Mouse (Mus musculus) heart, embryonic 16.5 days (tissue): ENCODE data around the gene Atp5k. TPM values are rescaled to one million over a fixed set of nuclear protein-coding genes. Genes with fewer than 3 reads are reported as not detected.
A peak's percentile ranks its signal among the peaks of the same experiment; 100 is the strongest.

Experiments used
- ATAC-seq: fragments of 200-750 bp; cut with Nextera tagmentation; replicated peaks from 2 replicates; pipeline ENCODE4 v1.8.0; 2017; ENCODE audit warnings: moderate number of reproducible peaks; ENCODE audit not compliant: insufficient read depth, low FRiP score; ENCODE audit errors: extremely low read depth
- H3K27ac ChIP-seq: fragments of 300-500 bp; sonication (generic); 2 replicates; pipeline ENCODE4 v1.5.1; 2014; ENCODE audit warnings: mild to moderate bottlenecking, low read length, control low read depth, moderate library complexity
- H3K27me3 ChIP-seq: fragments of 300-500 bp; sonication (generic); 2 replicates; pipeline ENCODE4 v1.6.1; 2014; ENCODE audit warnings: low read length, mixed read lengths; ENCODE audit not compliant: control insufficient read depth, insufficient read depth
- H3K36me3 ChIP-seq: fragments of 300-500 bp; sonication (generic); 2 replicates; pipeline ENCODE4 v1.6.1; 2014; ENCODE audit not compliant: control insufficient read depth, insufficient read depth
- H3K4me1 ChIP-seq: fragments of 300-500 bp; sonication (generic); 2 replicates; pipeline ENCODE4 v1.6.1; 2014; ENCODE audit warnings: low read length, mixed read lengths; ENCODE audit not compliant: control insufficient read depth, insufficient read depth
- H3K4me2 ChIP-seq: fragments of 300-500 bp; sonication (generic); 2 replicates; pipeline ENCODE4 v1.6.1; 2014; ENCODE audit warnings: low read depth, mild to moderate bottlenecking, control low read depth, low read length
- H3K4me3 ChIP-seq: fragments of 300-500 bp; sonication (generic); 2 replicates; pipeline ENCODE4 v1.5.1; 2014; ENCODE audit warnings: mild to moderate bottlenecking, control low read depth, low read length
- H3K9ac ChIP-seq: fragments of 300-500 bp; sonication (generic); 2 replicates; pipeline ENCODE4 v1.6.1; 2014; ENCODE audit warnings: low read length, control low read depth
- H3K9me3 ChIP-seq: fragments of 300-500 bp; sonication (generic); replicated peaks from 2 replicates; pipeline ENCODE4 v1.6.1; 2016; ENCODE audit warnings: low read length; ENCODE audit not compliant: control insufficient read depth
- WGBS: fragments of 180-500 bp; shearing (Covaris S2); extraction: QIAGEN DNeasy Blood & Tissue Kit; methylation state at CpG from one replicate; pipeline ENCODE4 v1.1.7; 2014; 5-methylcytosine and 5-hydroxymethylcytosine counted together
- polyA plus RNA-seq: library from polyadenylated mRNA; unstranded; fragments of >200 nt; fragmentation: Nextera tagmentation; extraction: Ambion mirVana; gene quantifications from 2 replicates; pipeline ENCODE4 v1.2.1, GENCODE M21; 2015

Gene Atp5k
- polyA plus RNA-seq, result 740 and 758 TPM in 2 replicates

DNA sequence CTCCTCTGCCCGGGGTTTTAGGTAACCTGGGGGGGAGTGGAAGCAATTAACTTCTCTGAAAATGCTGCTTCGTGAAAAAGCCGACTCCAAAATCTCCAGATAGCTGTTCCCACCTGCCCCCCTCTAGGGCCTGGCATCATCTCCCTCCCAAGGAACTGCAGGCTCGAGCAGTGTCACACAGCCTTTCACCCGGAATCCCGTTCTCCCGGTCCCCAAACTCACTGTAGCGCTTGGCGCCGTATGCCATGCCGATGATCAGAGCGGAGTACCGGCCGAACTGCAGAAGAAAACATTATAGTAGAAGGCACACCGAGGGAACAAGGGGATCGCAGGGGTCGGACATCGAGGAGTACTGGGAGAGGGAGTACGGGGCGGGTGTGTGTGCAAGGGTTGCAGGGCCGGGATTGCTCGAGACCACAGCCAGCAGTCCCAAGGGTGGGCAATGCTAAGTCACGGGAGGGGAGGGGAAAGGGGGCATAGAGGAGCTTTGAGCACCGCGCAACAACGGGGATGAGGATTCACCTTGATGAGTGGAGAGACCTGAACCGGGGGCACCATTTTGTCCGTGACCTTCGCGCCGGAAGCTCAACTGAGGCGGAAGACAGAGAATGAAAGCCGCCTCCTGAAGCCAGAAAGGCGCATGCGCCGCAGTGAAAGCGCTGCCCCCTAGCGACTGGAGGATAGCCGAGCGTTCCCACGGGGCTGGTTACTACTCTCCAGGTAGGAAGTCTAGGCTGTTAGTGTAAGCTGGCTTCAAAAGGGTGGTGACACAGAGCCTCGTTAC lies at the start of gene Atp5k:
Gene Atp5k, minus strand, starts transcription at position 645 of the 784 bp plus-strand sequence.
- Histone ChIP-seq H3K27me3 (no peaks in the 10 kb centered on the region), H3K4me1 (peaks cover 14% of the 10 kb centered on the region), H3K4me2 (peak within 1 kb of the TSS; percentile 83), H3K9me3 (no peaks in the 10 kb centered on the region), H3K9ac (peak within 1 kb of the TSS; percentile 96), H3K27ac (peak within 1 kb of the TSS; percentile 78), H3K4me3 (peak within 1 kb of the TSS; percentile 98), H3K36me3 (peaks cover 23% of the 10 kb centered on the region)
- peak; percentile 90 for ATAC-seq
- 1% methylated on average over 42 of the region's 42 CpGs for WGBS

DNA sequence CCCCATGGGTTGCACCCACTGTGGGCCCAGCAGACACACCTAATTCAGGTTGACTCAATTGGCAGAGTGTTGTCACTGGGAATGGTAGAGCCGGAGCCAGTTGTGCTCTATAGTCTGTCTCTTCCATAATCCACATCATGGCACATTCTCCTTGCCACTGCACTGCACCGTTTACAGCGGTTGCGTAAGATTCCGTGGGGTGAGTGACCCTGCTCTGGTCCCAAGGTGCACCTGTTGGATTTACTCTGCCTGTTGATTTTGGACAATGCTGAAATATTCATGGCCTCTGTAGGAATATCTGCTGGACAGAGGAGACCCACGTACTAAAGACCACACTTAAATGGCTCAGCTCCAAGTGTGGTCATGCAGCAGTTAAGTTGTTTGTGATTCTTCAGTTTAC lies 48.8 kb upstream of the Atp5k start:
- H3K36me3 ChIP-seq, result peaks cover 22% of the 10 kb centered on the region

GRCm38 (mm10) chr5:108475977-108476376 lies 41.7 kb upstream of the Atp5k start:
- no peak for ATAC-seq
- WGBS, result 95% methylated on average over 3 of the region's 3 CpGs
- peaks cover 59% of the 10 kb centered on the region for H3K36me3 ChIP-seq
- H3K9me3 ChIP-seq, result no peaks in the 10 kb centered on the region
- no peaks in the 10 kb centered on the region for H3K27me3 ChIP-seq
- H3K9ac ChIP-seq, result no peak overlapping the region
- no peak overlapping the region for H3K27ac ChIP-seq
- no peaks in the 10 kb centered on the region for H3K4me1 ChIP-seq
- H3K4me2 ChIP-seq, result no peak overlapping the region
- no peak overlapping the region for H3K4me3 ChIP-seq

More for the DNA sequence above, 48.8 kb upstream of the Atp5k start:
- H3K27me3 ChIP-seq, result no peaks in the 10 kb centered on the region
- H3K9ac ChIP-seq, result no peak overlapping the region
- H3K4me3 ChIP-seq, result no peak overlapping the region
- H3K4me1 ChIP-seq, result no peaks in the 10 kb centered on the region
- 92% methylated on average over 6 of the region's 6 CpGs for WGBS
- no peak overlapping the region for H3K27ac ChIP-seq
- H3K9me3 ChIP-seq, result no peaks in the 10 kb centered on the region
- ATAC-seq, result no peak
- H3K4me2 ChIP-seq, result no peak overlapping the region

- ATAC-seq, result no peak
- Histone ChIP-seq H3K4me1 (no peaks in the 10 kb centered on the region), H3K36me3 (peaks cover 56% of the 10 kb centered on the region), H3K27me3 (no peaks in the 10 kb centered on the region), H3K9me3 (no peaks in the 10 kb centered on the region), H3K9ac (no peak overlapping the region), H3K4me2 (no peak overlapping the region), H3K27ac (no peak overlapping the region), H3K4me3 (no peak overlapping the region)
- WGBS, result 80% methylated on average over 4 of the region's 4 CpGs
These were observed 39.5 kb upstream of the Atp5k start for GRCm38 (mm10) chr5:108473737-108474136.

GRCm38 (mm10) chr5:108469617-108470016 lies 35.4 kb upstream of the Atp5k start:
- H3K4me2 ChIP-seq, result no peak overlapping the region
- H3K9ac ChIP-seq, result no peak overlapping the region
- no peak for ATAC-seq
- no peaks in the 10 kb centered on the region for H3K27me3 ChIP-seq
- H3K9me3 ChIP-seq, result no peaks in the 10 kb centered on the region
- no peak overlapping the region for H3K4me3 ChIP-seq
- WGBS, result 80% methylated on average over 7 of the region's 7 CpGs
- peaks cover 23% of the 10 kb centered on the region for H3K4me1 ChIP-seq
- peaks cover 22% of the 10 kb centered on the region for H3K36me3 ChIP-seq
- H3K27ac ChIP-seq, result no peak overlapping the region

GRCm38 (mm10) chr5:108466647-108467046 lies 32.4 kb upstream of the Atp5k start:
- Histone ChIP-seq H3K27ac (no peak overlapping the region), H3K4me2 (no peak overlapping the region), H3K36me3 (no peaks in the 10 kb centered on the region; the same call in 1 of the 2 replicates), H3K27me3 (no peaks in the 10 kb centered on the region), H3K4me3 (no peak overlapping the region), H3K9ac (no peak overlapping the region), H3K9me3 (no peaks in the 10 kb centered on the region), H3K4me1 (peaks cover 49% of the 10 kb centered on the region)
- WGBS, result 82% methylated on average over 1 of the region's 1 CpGs
- ATAC-seq, result no peak

DNA sequence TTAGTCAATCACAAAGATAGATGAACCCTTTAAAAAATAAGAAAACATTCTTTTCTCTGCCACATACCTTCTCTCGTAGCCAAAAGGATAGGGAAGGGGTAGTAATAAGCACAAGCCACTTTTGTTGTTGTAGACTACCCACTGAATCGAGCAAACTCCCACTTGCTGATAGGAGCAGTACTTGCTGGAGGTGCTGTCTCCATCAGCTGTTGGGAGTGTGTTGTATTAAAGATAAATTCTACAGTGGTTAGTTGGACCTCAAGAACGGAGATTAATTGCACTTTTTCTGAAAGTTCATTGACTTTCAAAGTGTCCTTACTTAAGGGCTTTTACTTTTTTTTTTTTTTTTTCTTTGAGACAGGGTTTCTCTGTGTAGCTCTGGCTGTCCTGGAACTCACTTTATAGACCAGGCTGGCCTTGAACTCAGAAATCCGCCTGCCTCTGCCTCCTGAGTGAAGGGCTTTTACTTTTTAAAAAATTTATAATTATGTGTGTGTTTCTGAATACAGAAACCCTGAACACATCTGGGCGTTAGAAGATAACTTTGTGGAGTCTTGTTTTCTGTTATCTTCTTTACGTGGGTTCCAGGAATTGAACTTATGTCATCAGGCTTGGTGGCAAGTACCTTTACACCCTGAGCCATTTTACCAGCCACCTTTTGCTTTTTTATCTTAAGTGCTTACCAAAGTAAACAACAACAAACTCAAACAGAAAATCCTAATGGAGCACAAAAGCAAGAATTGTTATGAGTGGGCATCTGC lies 31.1 kb upstream of the Atp5k start:
- no peak for ATAC-seq
- Histone ChIP-seq H3K9ac (no peak overlapping the region), H3K27me3 (no peaks in the 10 kb centered on the region), H3K4me3 (no peak overlapping the region), H3K4me2 (no peak overlapping the region), H3K4me1 (peaks cover 49% of the 10 kb centered on the region), H3K36me3 (no peaks in the 10 kb centered on the region; the same call in 1 of the 2 replicates), H3K9me3 (no peaks in the 10 kb centered on the region), H3K27ac (no peak overlapping the region)
- WGBS, result 64% methylated on average over 6 of the region's 6 CpGs

DNA sequence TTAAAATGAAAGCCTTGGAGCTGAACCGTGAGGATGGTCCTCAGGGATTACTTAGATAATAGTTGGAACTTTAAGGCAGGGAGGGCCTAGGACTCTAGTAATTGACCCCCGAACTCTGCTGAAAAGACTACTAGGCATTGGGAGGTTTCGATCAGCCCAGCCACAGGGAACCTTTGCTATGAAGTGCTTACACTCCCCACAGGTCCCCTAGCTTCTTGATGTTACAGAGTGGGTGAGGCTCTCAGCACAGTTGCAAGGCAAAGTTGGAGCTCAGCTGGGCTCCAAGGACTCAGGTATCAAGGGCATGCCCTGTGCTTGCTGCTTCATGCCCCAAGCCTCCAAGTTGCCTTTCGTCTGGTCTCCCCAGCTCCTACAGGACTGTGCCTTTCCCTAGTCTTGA lies 28.2 kb upstream of the Atp5k start:
- H3K36me3 ChIP-seq, result no peaks in the 10 kb centered on the region; the same call in 1 of the 2 replicates
- 34% methylated on average over 4 of the region's 4 CpGs for WGBS
- peak overlapping the region; percentile 96 for H3K4me2 ChIP-seq
- ATAC-seq, result no peak
- H3K9me3 ChIP-seq, result no peaks in the 10 kb centered on the region
- peak overlapping the region; percentile 99 for H3K9ac ChIP-seq
- H3K4me1 ChIP-seq, result peaks cover 47% of the 10 kb centered on the region
- peak overlapping the region; percentile 99 for H3K4me3 ChIP-seq
- H3K27ac ChIP-seq, result peak overlapping the region; percentile 73
- no peaks in the 10 kb centered on the region for H3K27me3 ChIP-seq
